ENCODE assay signal across 11 mouse cellular contexts in genomic region chr7:28398000-28398399, GRCm38 (mm10). TPM values are rescaled to one million over a fixed set of nuclear protein-coding genes. Genes with fewer than 3 reads are reported as not detected.
A peak's percentile ranks its signal among the peaks of the same experiment; 100 is the strongest.
DNase-seq lines count a peak whose midpoint lies in the region; ATAC-seq and TF ChIP-seq lines count a peak whose summit lies in the region.
"Had no signal": no experiment of that assay in that cellular context is flagged by ENCODE, and none has a peak within 500 bp of the region (broad histone marks: within the 10 kb centered on the region; RNA-seq: fewer than 3 reads in every experiment).

No protein-coding gene starts in this region.

- no peak for TF ChIP-seq POLR2A in limb, embryonic 14.5 days (IDR thresholded peaks at IDR 0.05; ENCODE audit: borderline replicate concordance, extremely low read depth, insufficient read depth, insufficient read length)

- peaks cover 83% of the 10 kb centered on the region for H3K36me3 ChIP-seq in heart, embryonic 10.5 days
- peaks cover 81% of the 10 kb centered on the region for H3K36me3 ChIP-seq in heart, embryonic 12.5 days
- peaks cover 82% of the 10 kb centered on the region for H3K36me3 ChIP-seq in limb, embryonic 14.5 days (ENCODE audit: control insufficient read depth, insufficient read depth, low read length)
- peaks cover 86% of the 10 kb centered on the region for H3K36me3 ChIP-seq in limb, embryonic 10.5 days
- H3K36me3 ChIP-seq in E14TG2a.4 (ENCODE audit: insufficient read depth, low read length), result peaks cover 87% of the 10 kb centered on the region
- peaks cover 78% of the 10 kb centered on the region for H3K36me3 ChIP-seq in embryonic facial prominence, embryonic 14.5 days (ENCODE audit: control insufficient read depth, insufficient read depth, low read length)

- 61% methylated on average over 3 of the region's 3 CpGs for WGBS in heart, embryonic 10.5 days
- WGBS in heart, embryonic 12.5 days, result 55% methylated on average over 3 of the region's 3 CpGs
- 67% methylated on average over 3 of the region's 3 CpGs for WGBS in limb, embryonic 14.5 days
- 72% methylated on average over 3 of the region's 3 CpGs for WGBS in limb, embryonic 10.5 days
- WGBS in embryonic facial prominence, embryonic 14.5 days, result 73% methylated on average over 3 of the region's 3 CpGs

- no peak overlapping the region for H3K4me2 ChIP-seq in heart, embryonic 12.5 days
- H3K4me2 ChIP-seq in limb, embryonic 14.5 days (replicated peaks; ENCODE audit: low read depth, low read length, severe bottlenecking), result no peak overlapping the region
- H3K4me2 ChIP-seq in embryonic facial prominence, embryonic 14.5 days (ENCODE audit: low read depth, low read length), result no peak overlapping the region
- H3K4me2 ChIP-seq: liver, embryonic 13.5 days had no signal

- no peak overlapping the region for H3K9ac ChIP-seq in heart, embryonic 12.5 days
- H3K9ac ChIP-seq in limb, embryonic 14.5 days (ENCODE audit: low read depth, low read length, severe bottlenecking), result no peak overlapping the region
- no peak overlapping the region for H3K9ac ChIP-seq in embryonic facial prominence, embryonic 14.5 days (ENCODE audit: low read depth, low read length)
- H3K9ac ChIP-seq: liver, embryonic 13.5 days had no signal

- no peak overlapping the region for H3K4me3 ChIP-seq in heart, embryonic 10.5 days
- no peak overlapping the region for H3K4me3 ChIP-seq in heart, embryonic 12.5 days
- no peak overlapping the region for H3K4me3 ChIP-seq in limb, embryonic 14.5 days (replicated peaks; ENCODE audit: low read length)
- no peak overlapping the region for H3K4me3 ChIP-seq in limb, embryonic 10.5 days
- H3K4me3 ChIP-seq in E14TG2a.4 (replicated peaks; ENCODE audit: low read length), result no peak overlapping the region
- no peak overlapping the region for H3K4me3 ChIP-seq in embryonic facial prominence, embryonic 14.5 days (ENCODE audit: low read depth, low read length)
- H3K4me3 ChIP-seq: liver, embryonic 13.5 days had no signal

- H3K27me3 ChIP-seq in heart, embryonic 10.5 days (ENCODE audit: insufficient read depth, poor library complexity, severe bottlenecking), result no peaks in the 10 kb centered on the region
- H3K27me3 ChIP-seq in heart, embryonic 12.5 days (replicated peaks), result no peaks in the 10 kb centered on the region
- no peaks in the 10 kb centered on the region for H3K27me3 ChIP-seq in limb, embryonic 14.5 days (ENCODE audit: control insufficient read depth, insufficient read depth, low read length)
- no peaks in the 10 kb centered on the region for H3K27me3 ChIP-seq in limb, embryonic 10.5 days (ENCODE audit: low read depth, poor library complexity, severe bottlenecking)
- H3K27me3 ChIP-seq in E14TG2a.4 (ENCODE audit: insufficient read depth, low read length), result no peaks in the 10 kb centered on the region
- H3K27me3 ChIP-seq in embryonic facial prominence, embryonic 14.5 days (replicated peaks; ENCODE audit: control insufficient read depth, insufficient read depth, low read length), result no peaks in the 10 kb centered on the region
- H3K27me3 ChIP-seq: liver, embryonic 13.5 days had no signal

- no peaks in the 10 kb centered on the region for H3K9me3 ChIP-seq in heart, embryonic 10.5 days
- H3K9me3 ChIP-seq in heart, embryonic 12.5 days (replicated peaks), result no peaks in the 10 kb centered on the region
- H3K9me3 ChIP-seq in limb, embryonic 14.5 days (ENCODE audit: control insufficient read depth, low read length), result no peaks in the 10 kb centered on the region
- H3K9me3 ChIP-seq in limb, embryonic 10.5 days (replicated peaks), result no peaks in the 10 kb centered on the region
- H3K9me3 ChIP-seq in E14TG2a.4 (ENCODE audit: low read length), result no peaks in the 10 kb centered on the region
- H3K9me3 ChIP-seq in embryonic facial prominence, embryonic 14.5 days (ENCODE audit: control insufficient read depth, low read length), result no peaks in the 10 kb centered on the region
- H3K9me3 ChIP-seq: liver, embryonic 13.5 days had no signal

- H3K27ac ChIP-seq in heart, embryonic 10.5 days, result no peak overlapping the region
- no peak overlapping the region for H3K27ac ChIP-seq in heart, embryonic 12.5 days (ENCODE audit: poor library complexity, severe bottlenecking)
- H3K27ac ChIP-seq in limb, embryonic 14.5 days (replicated peaks; ENCODE audit: low read depth, low read length), result no peak overlapping the region
- no peak overlapping the region for H3K27ac ChIP-seq in limb, embryonic 10.5 days
- no peak overlapping the region for H3K27ac ChIP-seq in embryonic facial prominence, embryonic 14.5 days (replicated peaks; ENCODE audit: low read depth, low read length)
- H3K27ac ChIP-seq: liver, embryonic 13.5 days had no signal

- TF ChIP-seq CTCF in E14TG2a.4 (conservative IDR thresholded peaks at IDR 0.05; ENCODE audit: low read length), result peak; percentile 84

- DNase-seq in heart, embryonic 10.5 days (ENCODE audit: low spot score), result peak; percentile 66
- DNase-seq in limb, embryonic 14.5 days (ENCODE audit: low spot score), result peak; percentile 41
- DNase-seq in limb, embryonic 10.5 days (ENCODE audit: low spot score), result no peak
- DNase-seq in embryonic facial prominence, embryonic 14.5 days (ENCODE audit: low spot score), result peak; percentile 52
- no peak for DNase-seq in ovary, adult 18-20 months (ENCODE audit: low spot score)
- DNase-seq in adrenal gland, adult 18-20 months (ENCODE audit: low spot score in 2 of 2), result no peak
- DNase-seq: liver, embryonic 13.5 days had no signal

- ATAC-seq in heart, embryonic 12.5 days (ENCODE audit: insufficient number of reproducible peaks, low FRiP score), result no peak
- ATAC-seq in limb, embryonic 14.5 days (ENCODE audit: low FRiP score, low read depth), result no peak
- no peak for ATAC-seq in embryonic facial prominence, embryonic 14.5 days (ENCODE audit: low read depth)
- ATAC-seq: activated CD4-positive, CD25-positive, alpha-beta regulatory T cell, adult 4 months; inflammation-experienced regulatory T-cells, adult 6 months had no signal

- peaks cover 8% of the 10 kb centered on the region for H3K4me1 ChIP-seq in heart, embryonic 10.5 days
- H3K4me1 ChIP-seq in heart, embryonic 12.5 days (replicated peaks), result peaks cover 8% of the 10 kb centered on the region
- peaks cover 4% of the 10 kb centered on the region for H3K4me1 ChIP-seq in limb, embryonic 14.5 days (ENCODE audit: control insufficient read depth, insufficient read depth, low read length)
- H3K4me1 ChIP-seq in limb, embryonic 10.5 days, result peaks cover 10% of the 10 kb centered on the region
- peaks cover 46% of the 10 kb centered on the region for H3K4me1 ChIP-seq in E14TG2a.4 (replicated peaks; ENCODE audit: low read depth, low read length)
- H3K4me1 ChIP-seq in embryonic facial prominence, embryonic 14.5 days (ENCODE audit: control insufficient read depth, insufficient read depth, low read length), result 0 out of 2 replicates have a peak, but pooled peaks cover 3% of the 10 kb centered on the region

RNA-seq across cellular contexts. Expression of gene Paf1, which starts 5.2 kb away (rescaled TPM):
- 79.8 and 81.3 TPM in 2 replicates for polyA plus RNA-seq in heart, embryonic 10.5 days (2016; fragmentation: Nextera tagmentation; extraction: Ambion mirVana)
- polyA plus RNA-seq in heart, embryonic 12.5 days (2016; fragmentation: Nextera tagmentation; extraction: Ambion mirVana), result 68.5 and 70.4 TPM in 2 replicates
- polyA plus RNA-seq in limb, embryonic 14.5 days (2012; rRNA removed), result 97.8 and 102 TPM in 2 replicates
- 54.2 and 63.1 TPM in 2 replicates for polyA plus RNA-seq in limb, embryonic 14.5 days (2014; fragmentation: Nextera tagmentation; extraction: Ambion mirVana)
- polyA plus RNA-seq in limb, embryonic 10.5 days (2016; fragmentation: Nextera tagmentation; extraction: Ambion mirVana), result 81.3 and 91.5 TPM in 2 replicates
- polyA plus RNA-seq in embryonic facial prominence, embryonic 14.5 days (2014; fragmentation: Nextera tagmentation; extraction: Ambion mirVana), result 52.1 and 54.1 TPM in 2 replicates
- total RNA-seq in adrenal gland, adult 18-20 months (2021), result 10 to 100 TPM; 76.7 to 86.6 TPM

RNA-seq across cellular contexts. Expression of gene Med29, which starts 5.5 kb away (rescaled TPM):
- polyA plus RNA-seq in heart, embryonic 10.5 days (2016; fragmentation: Nextera tagmentation; extraction: Ambion mirVana), result 58.8 and 62.0 TPM in 2 replicates
- 45.4 and 46.5 TPM in 2 replicates for polyA plus RNA-seq in heart, embryonic 12.5 days (2016; fragmentation: Nextera tagmentation; extraction: Ambion mirVana)
- 47.5 and 61.6 TPM in 2 replicates for polyA plus RNA-seq in limb, embryonic 14.5 days (2012; rRNA removed)
- 46.6 and 49.9 TPM in 2 replicates for polyA plus RNA-seq in limb, embryonic 14.5 days (2014; fragmentation: Nextera tagmentation; extraction: Ambion mirVana)
- polyA plus RNA-seq in limb, embryonic 10.5 days (2016; fragmentation: Nextera tagmentation; extraction: Ambion mirVana), result 65.1 and 67.0 TPM in 2 replicates
- 44.1 and 48.2 TPM in 2 replicates for polyA plus RNA-seq in embryonic facial prominence, embryonic 14.5 days (2014; fragmentation: Nextera tagmentation; extraction: Ambion mirVana)
- 10 to 100 TPM; 36.9 to 37.0 TPM for total RNA-seq in adrenal gland, adult 18-20 months (2021)

RNA-seq across cellular contexts. Expression of gene Zfp36, which starts 17.9 kb away (rescaled TPM):
- polyA plus RNA-seq in heart, embryonic 10.5 days (2016; fragmentation: Nextera tagmentation; extraction: Ambion mirVana), result 13.7 and 15.1 TPM in 2 replicates
- polyA plus RNA-seq in heart, embryonic 12.5 days (2016; fragmentation: Nextera tagmentation; extraction: Ambion mirVana), result 15.9 and 16.5 TPM in 2 replicates
- 12.3 and 19.0 TPM in 2 replicates for polyA plus RNA-seq in limb, embryonic 14.5 days (2012; rRNA removed)
- 16.0 TPM in 2 replicates for polyA plus RNA-seq in limb, embryonic 14.5 days (2014; fragmentation: Nextera tagmentation; extraction: Ambion mirVana)
- 7.5 and 7.9 TPM in 2 replicates for polyA plus RNA-seq in limb, embryonic 10.5 days (2016; fragmentation: Nextera tagmentation; extraction: Ambion mirVana)
- polyA plus RNA-seq in embryonic facial prominence, embryonic 14.5 days (2014; fragmentation: Nextera tagmentation; extraction: Ambion mirVana), result 13.5 and 14.4 TPM in 2 replicates
- total RNA-seq in adrenal gland, adult 18-20 months (2021), result 10 to 100 TPM; 15.5 to 16.5 TPM

RNA-seq across cellular contexts. Expression of gene Plekhg2, which starts 25.6 kb away (rescaled TPM):
- 68.3 and 75.1 TPM in 2 replicates for polyA plus RNA-seq in heart, embryonic 10.5 days (2016; fragmentation: Nextera tagmentation; extraction: Ambion mirVana)
- polyA plus RNA-seq in heart, embryonic 12.5 days (2016; fragmentation: Nextera tagmentation; extraction: Ambion mirVana), result 58.0 and 65.3 TPM in 2 replicates
- polyA plus RNA-seq in limb, embryonic 14.5 days (2012; rRNA removed), result 67.3 and 87.8 TPM in 2 replicates
- 59.0 and 69.1 TPM in 2 replicates for polyA plus RNA-seq in limb, embryonic 14.5 days (2014; fragmentation: Nextera tagmentation; extraction: Ambion mirVana)
- 90.5 and 118 TPM in 2 replicates for polyA plus RNA-seq in limb, embryonic 10.5 days (2016; fragmentation: Nextera tagmentation; extraction: Ambion mirVana)
- 41.1 and 51.3 TPM in 2 replicates for polyA plus RNA-seq in embryonic facial prominence, embryonic 14.5 days (2014; fragmentation: Nextera tagmentation; extraction: Ambion mirVana)
- total RNA-seq in adrenal gland, adult 18-20 months (2021), result 10 to 100 TPM; 14.4 to 22.2 TPM

RNA-seq across cellular contexts. Expression of gene Gmfg, which starts 39.2 kb away (rescaled TPM):
- polyA plus RNA-seq in heart, embryonic 10.5 days (2016; fragmentation: Nextera tagmentation; extraction: Ambion mirVana), result 7.5 and 8.7 TPM in 2 replicates
- polyA plus RNA-seq in heart, embryonic 12.5 days (2016; fragmentation: Nextera tagmentation; extraction: Ambion mirVana), result 4.9 and 5.4 TPM in 2 replicates
- polyA plus RNA-seq in limb, embryonic 14.5 days (2012; rRNA removed), result 7.0 and 12.7 TPM in 2 replicates
- polyA plus RNA-seq in limb, embryonic 14.5 days (2014; fragmentation: Nextera tagmentation; extraction: Ambion mirVana), result 15.7 and 19.4 TPM in 2 replicates
- polyA plus RNA-seq in limb, embryonic 10.5 days (2016; fragmentation: Nextera tagmentation; extraction: Ambion mirVana), result 6.8 and 7.7 TPM in 2 replicates
- 14.7 and 20.4 TPM in 2 replicates for polyA plus RNA-seq in embryonic facial prominence, embryonic 14.5 days (2014; fragmentation: Nextera tagmentation; extraction: Ambion mirVana)
- total RNA-seq in adrenal gland, adult 18-20 months (2021), result 1 to 10 TPM; 8.0 to 9.5 TPM

Comparison
In these comparisons a context has a peak if more than half of its experiments do, and no peak if none do; other contexts are left out.
1. DNase-seq: peak in heart, embryonic 10.5 days (single experiment), limb, embryonic 14.5 days (single experiment) and embryonic facial prominence, embryonic 14.5 days (single experiment); none in limb, embryonic 10.5 days (single experiment), ovary, adult 18-20 months (single experiment) and adrenal gland, adult 18-20 months (0 of 2).